Mouse (Mus musculus) embryonic facial prominence, embryonic 12.5 days (tissue): ENCODE measurements at regions not wholly inside any gene's neighbourhood (a gene's known extent, or its start where the extent isn't known, plus 50 kb on each side); places are given as distances from the start of the nearest gene placed in this dataset.

Experiments
- ATAC-seq: fragments of 200-750 bp; cut with Nextera tagmentation; 2 replicates; pipeline ENCODE4 v1.8.0; 2017; ENCODE audit not compliant: insufficient number of reproducible peaks, insufficient read depth, low FRiP score, low TSS enrichment
- H3K27ac ChIP-seq: fragments of 300-500 bp; sonication (generic); 2 replicates; pipeline ENCODE4 v1.5.1; 2016; ENCODE audit warnings: mild to moderate bottlenecking
- H3K27me3 ChIP-seq: fragments of 300-500 bp; sonication (generic); 2 replicates; pipeline ENCODE4 v1.6.1; 2016; ENCODE audit warnings: mild to moderate bottlenecking, moderate library complexity
- H3K36me3 ChIP-seq: fragments of 300-500 bp; sonication (generic); 2 replicates; pipeline ENCODE4 v1.6.1; 2016; ENCODE audit warnings: mild to moderate bottlenecking
- H3K4me1 ChIP-seq: fragments of 300-500 bp; sonication (generic); 2 replicates; pipeline ENCODE4 v1.6.1; 2016
- H3K4me2 ChIP-seq: fragments of 300-500 bp; sonication (generic); replicated peaks from 2 replicates; pipeline ENCODE4 v1.6.1; 2016; ENCODE audit warnings: mild to moderate bottlenecking, moderate library complexity
- H3K4me3 ChIP-seq: fragments of 300-500 bp; sonication (generic); 2 replicates; pipeline ENCODE4 v1.5.1; 2016; ENCODE audit warnings: mild to moderate bottlenecking
- H3K9ac ChIP-seq: fragments of 300-500 bp; sonication (generic); 2 replicates; pipeline ENCODE4 v1.6.1; 2016; ENCODE audit warnings: mild to moderate bottlenecking, moderate library complexity
- H3K9me3 ChIP-seq: fragments of 300-500 bp; sonication (generic); 2 replicates; pipeline ENCODE4 v1.6.1; 2016; ENCODE audit warnings: mild to moderate bottlenecking, moderate library complexity
- WGBS: fragments of 180-500 bp; shearing (Covaris S2); methylation state at CpG from one replicate; pipeline ENCODE4 v1.1.7; 2016; 5-methylcytosine and 5-hydroxymethylcytosine counted together

DNA sequence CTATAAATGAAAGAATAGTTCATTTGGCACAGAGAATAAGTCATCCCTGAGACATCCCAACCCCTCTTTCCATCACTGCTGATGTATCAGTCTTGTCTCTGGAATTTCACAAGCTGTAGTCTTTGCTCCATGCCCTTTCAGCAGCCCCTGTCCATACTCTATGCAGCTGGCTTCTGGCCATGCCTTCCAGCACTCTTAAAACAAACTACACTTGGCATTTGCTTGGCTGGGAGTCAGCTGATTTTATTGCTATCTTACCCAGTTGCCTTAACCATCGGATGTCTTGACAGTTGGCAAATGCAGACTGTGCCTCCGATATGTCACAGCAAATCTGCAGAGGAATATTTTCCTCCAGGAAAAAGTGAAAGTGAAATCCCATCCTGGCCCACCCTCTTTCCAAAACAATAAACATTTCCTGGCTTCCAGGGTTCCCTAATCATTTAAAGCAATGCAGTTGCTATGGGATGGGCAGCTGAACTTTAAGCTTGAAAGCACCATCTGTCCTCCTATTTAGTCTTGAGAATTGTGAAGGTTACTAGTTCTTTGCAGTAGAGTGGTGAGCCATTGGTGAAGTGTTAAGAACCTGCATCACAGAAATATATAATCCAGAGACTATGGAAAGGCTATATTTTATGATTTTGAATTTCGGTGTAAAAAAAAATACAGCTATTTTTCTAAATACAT lies 385.0 kb downstream of the Kcnj2 start:
- H3K36me3 ChIP-seq = no peaks in the 10 kb centered on the region
- H3K9ac ChIP-seq = no peak overlapping the region
- H3K4me1 ChIP-seq = no peaks in the 10 kb centered on the region
- ATAC-seq = no peak
- WGBS = 65% methylated on average over 3 of the region's 3 CpGs
- no peak overlapping the region for H3K4me3 ChIP-seq
- H3K9me3 ChIP-seq = no peaks in the 10 kb centered on the region
- H3K4me2 ChIP-seq = no peak overlapping the region
- H3K27ac ChIP-seq = no peak overlapping the region
- no peaks in the 10 kb centered on the region for H3K27me3 ChIP-seq

DNA sequence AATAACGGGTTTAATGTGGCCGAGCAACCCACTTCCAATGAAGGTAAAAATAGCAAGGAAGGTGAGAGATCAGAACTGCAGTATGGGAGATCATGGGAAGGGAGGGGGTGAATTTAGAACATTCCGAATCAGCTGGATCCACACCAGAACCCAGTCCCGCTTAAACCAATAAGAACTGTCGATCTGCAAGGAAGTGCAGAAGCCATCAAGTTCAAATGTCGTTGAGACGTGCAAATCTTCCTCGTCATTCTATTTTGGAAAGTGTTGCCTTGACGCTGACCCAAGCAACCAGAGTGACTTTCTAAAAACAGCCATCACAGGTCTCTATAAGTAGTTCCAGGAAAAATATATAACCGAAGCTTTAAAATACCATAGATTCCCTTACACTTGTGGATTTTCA lies 394.1 kb downstream of the Kcnj2 start:
- ATAC-seq = no peak
- no peak overlapping the region for H3K9ac ChIP-seq
- 86% methylated on average over 10 of the region's 10 CpGs for WGBS

GRCm38 (mm10) chr11:111484981-111485380 lies 419.0 kb downstream of the Kcnj2 start:
- Histone ChIP-seq H3K4me2 (no peak overlapping the region), H3K27ac (no peak overlapping the region), H3K4me3 (no peak overlapping the region), H3K9me3 (no peaks in the 10 kb centered on the region), H3K36me3 (no peaks in the 10 kb centered on the region), H3K27me3 (no peaks in the 10 kb centered on the region), H3K9ac (no peak overlapping the region), H3K4me1 (no peaks in the 10 kb centered on the region)
- WGBS = 82% methylated on average over 6 of the region's 6 CpGs
- no peak for ATAC-seq

More for the DNA sequence above, 394.1 kb downstream of the Kcnj2 start:
- H3K36me3 ChIP-seq = no peaks in the 10 kb centered on the region
- H3K4me2 ChIP-seq = no peak overlapping the region
- H3K9me3 ChIP-seq = no peaks in the 10 kb centered on the region
- H3K4me1 ChIP-seq = no peaks in the 10 kb centered on the region
- H3K27ac ChIP-seq = no peak overlapping the region
- no peaks in the 10 kb centered on the region for H3K27me3 ChIP-seq
- H3K4me3 ChIP-seq = no peak overlapping the region

DNA sequence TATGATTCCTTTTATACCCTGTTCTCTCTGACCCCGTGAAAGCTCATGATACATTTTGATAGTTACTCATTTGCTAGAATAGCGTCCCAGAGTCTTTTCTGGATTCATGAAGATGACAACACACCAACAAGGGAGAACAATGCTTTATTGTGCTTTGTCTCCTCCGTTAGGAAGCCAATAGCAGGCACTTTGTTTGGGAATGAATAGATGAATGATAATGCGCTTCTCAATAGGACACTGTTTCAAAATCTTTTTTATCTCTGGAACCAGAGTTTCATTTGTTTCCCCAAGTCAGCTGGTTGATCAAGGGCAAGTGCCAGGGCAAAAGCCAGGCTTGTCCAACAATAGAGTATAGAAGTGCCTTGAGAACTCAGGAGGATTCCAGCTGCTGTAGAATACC lies 446.5 kb downstream of the Kcnj2 start:
- Histone ChIP-seq H3K9ac (no peak overlapping the region), H3K4me2 (no peak overlapping the region), H3K4me3 (no peak overlapping the region), H3K4me1 (no peaks in the 10 kb centered on the region), H3K27me3 (no peaks in the 10 kb centered on the region), H3K36me3 (no peaks in the 10 kb centered on the region), H3K9me3 (no peaks in the 10 kb centered on the region), H3K27ac (no peak overlapping the region)
- ATAC-seq = no peak
- WGBS = 58% methylated on average over 4 of the region's 4 CpGs

DNA sequence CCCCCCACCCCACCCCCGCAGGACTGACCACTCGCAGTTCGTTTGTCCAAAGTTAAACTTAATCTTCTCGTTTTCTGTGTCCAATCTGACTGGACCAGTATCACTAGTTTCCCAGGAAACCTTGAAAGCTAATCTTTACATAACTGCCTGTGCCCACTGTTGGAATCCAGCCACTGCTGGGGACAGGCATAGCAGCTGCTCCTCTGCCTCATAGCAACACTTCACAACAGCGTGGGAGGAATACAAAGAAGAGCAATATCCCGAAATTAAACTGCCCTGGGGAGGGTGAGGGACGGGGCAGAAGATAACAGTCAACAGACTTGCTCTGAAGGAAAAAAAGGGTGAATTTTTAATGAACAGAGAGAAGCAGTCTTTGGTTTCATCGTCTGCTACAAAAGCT lies 456.8 kb downstream of the Kcnj2 start:
- H3K9ac ChIP-seq = no peak overlapping the region
- H3K4me2 ChIP-seq = no peak overlapping the region
- H3K9me3 ChIP-seq = no peaks in the 10 kb centered on the region
- H3K27ac ChIP-seq = no peak overlapping the region
- H3K4me1 ChIP-seq = no peaks in the 10 kb centered on the region
- no peak for ATAC-seq
- no peak overlapping the region for H3K4me3 ChIP-seq
- H3K27me3 ChIP-seq = no peaks in the 10 kb centered on the region
- 67% methylated on average over 8 of the region's 8 CpGs for WGBS
- no peaks in the 10 kb centered on the region for H3K36me3 ChIP-seq

DNA sequence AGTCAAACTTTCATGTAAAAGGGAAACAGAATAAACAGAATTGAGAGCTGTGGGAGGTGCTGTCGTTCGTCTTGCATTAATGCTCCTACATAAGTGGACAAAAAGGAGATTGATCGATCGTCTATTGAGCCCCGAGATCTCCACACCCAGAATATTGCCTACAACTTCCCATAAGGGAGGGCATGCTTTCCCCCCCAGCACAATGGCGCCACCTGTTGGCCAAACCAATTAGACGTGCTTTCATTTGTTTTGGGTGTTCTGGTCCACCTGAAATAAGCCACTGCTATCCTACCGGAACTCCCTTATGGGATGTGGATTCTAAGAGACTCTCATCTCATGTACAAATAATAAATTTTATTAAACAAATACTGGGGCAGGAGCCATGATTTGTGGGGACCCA lies 457.5 kb downstream of the Kcnj2 start:
- H3K9me3 ChIP-seq = no peaks in the 10 kb centered on the region
- no peak overlapping the region for H3K4me2 ChIP-seq
- no peak overlapping the region for H3K9ac ChIP-seq
- H3K4me3 ChIP-seq = no peak overlapping the region
- H3K27ac ChIP-seq = no peak overlapping the region
- H3K27me3 ChIP-seq = no peaks in the 10 kb centered on the region
- WGBS = 68% methylated on average over 8 of the region's 8 CpGs
- H3K4me1 ChIP-seq = no peaks in the 10 kb centered on the region
- H3K36me3 ChIP-seq = no peaks in the 10 kb centered on the region
- no peak for ATAC-seq

GRCm38 (mm10) chr11:111526010-111526742 lies 460.2 kb downstream of the Kcnj2 start:
- no peaks in the 10 kb centered on the region for H3K36me3 ChIP-seq
- no peak overlapping the region for H3K4me2 ChIP-seq
- no peaks in the 10 kb centered on the region for H3K27me3 ChIP-seq
- no peak overlapping the region for H3K9ac ChIP-seq
- H3K9me3 ChIP-seq = no peaks in the 10 kb centered on the region
- WGBS = 82% methylated on average over 6 of the region's 6 CpGs
- no peaks in the 10 kb centered on the region for H3K4me1 ChIP-seq
- H3K4me3 ChIP-seq = no peak overlapping the region
- H3K27ac ChIP-seq = no peak overlapping the region
- no peak for ATAC-seq

GRCm38 (mm10) chr11:111529591-111529990 lies 463.6 kb downstream of the Kcnj2 start:
- no peak overlapping the region for H3K27ac ChIP-seq
- no peaks in the 10 kb centered on the region for H3K27me3 ChIP-seq

GRCm38 (mm10) chr11:111530912-111531311 lies 464.9 kb downstream of the Kcnj2 start:
- H3K36me3 ChIP-seq = no peaks in the 10 kb centered on the region
- no peaks in the 10 kb centered on the region for H3K27me3 ChIP-seq
- no peaks in the 10 kb centered on the region for H3K9me3 ChIP-seq
- no peaks in the 10 kb centered on the region for H3K4me1 ChIP-seq
- 68% methylated on average over 3 of the region's 3 CpGs for WGBS
- H3K4me2 ChIP-seq = no peak overlapping the region
- no peak overlapping the region for H3K4me3 ChIP-seq
- H3K9ac ChIP-seq = no peak overlapping the region
- no peak overlapping the region for H3K27ac ChIP-seq
- ATAC-seq = no peak

More at GRCm38 (mm10) chr11:111529591-111529990, 463.6 kb downstream of the Kcnj2 start:
- Histone ChIP-seq H3K4me1 (no peaks in the 10 kb centered on the region), H3K4me2 (no peak overlapping the region), H3K9me3 (no peaks in the 10 kb centered on the region), H3K36me3 (no peaks in the 10 kb centered on the region), H3K9ac (no peak overlapping the region), H3K4me3 (no peak overlapping the region)
- no peak for ATAC-seq
- WGBS = 80% methylated on average over 9 of the region's 9 CpGs

- Histone ChIP-seq H3K4me2 (no peak overlapping the region), H3K4me1 (peaks cover 5% of the 10 kb centered on the region), H3K9me3 (no peaks in the 10 kb centered on the region), H3K9ac (no peak overlapping the region), H3K36me3 (no peaks in the 10 kb centered on the region), H3K4me3 (no peak overlapping the region), H3K27ac (no peak overlapping the region), H3K27me3 (no peaks in the 10 kb centered on the region)
- WGBS = 29% methylated on average over 5 of the region's 5 CpGs
- ATAC-seq = no peak
Measured at GRCm38 (mm10) chr11:111532457-111532856, 466.5 kb downstream of the Kcnj2 start.

DNA sequence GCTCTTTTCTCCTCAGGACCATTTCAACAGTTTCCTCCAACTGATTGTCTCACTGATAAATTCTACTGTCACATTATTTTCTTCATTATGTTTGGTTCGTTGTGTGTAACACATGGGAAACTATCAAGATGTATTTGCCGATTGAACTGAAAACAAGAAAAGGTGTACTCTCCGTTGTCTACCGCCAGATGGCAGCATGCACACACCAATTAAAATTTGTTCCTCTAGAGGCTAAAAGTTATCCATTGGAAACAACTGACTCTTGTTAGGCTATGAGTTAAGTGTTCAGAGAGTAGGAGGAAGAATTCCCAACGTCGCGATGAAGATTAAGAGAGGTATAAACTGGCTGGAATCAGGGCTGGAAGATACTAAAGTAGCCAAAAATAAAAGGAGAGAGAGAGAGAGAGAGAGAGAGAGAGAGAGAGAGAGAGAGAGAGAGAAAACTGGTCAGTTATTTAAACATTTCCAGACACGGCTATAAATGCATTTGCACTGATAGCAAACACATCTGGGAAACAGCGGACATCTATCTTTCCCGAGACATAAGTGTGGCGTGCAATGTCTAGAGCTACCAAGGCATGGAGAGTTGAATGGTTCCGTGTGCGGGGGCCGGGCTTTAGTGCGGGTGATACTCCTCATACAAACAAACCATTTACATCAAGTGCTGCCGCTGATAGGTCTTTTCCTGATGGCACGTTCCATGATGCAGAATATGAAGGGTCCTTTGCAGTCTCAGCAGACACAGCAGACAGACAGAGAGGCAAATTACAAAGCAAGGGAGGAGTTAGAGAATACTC lies 470.3 kb downstream of the Kcnj2 start:
- Histone ChIP-seq H3K27me3 (0 out of 2 replicates have a peak, but pooled peaks cover 3% of the 10 kb centered on the region), H3K36me3 (no peaks in the 10 kb centered on the region), H3K4me1 (peaks cover 5% of the 10 kb centered on the region), H3K4me3 (no peak overlapping the region), H3K9ac (no peak overlapping the region), H3K27ac (no peak overlapping the region), H3K4me2 (peak overlapping the region; percentile 38), H3K9me3 (no peaks in the 10 kb centered on the region)
- WGBS = 24% methylated on average over 17 of the region's 17 CpGs
- no peak for ATAC-seq

DNA sequence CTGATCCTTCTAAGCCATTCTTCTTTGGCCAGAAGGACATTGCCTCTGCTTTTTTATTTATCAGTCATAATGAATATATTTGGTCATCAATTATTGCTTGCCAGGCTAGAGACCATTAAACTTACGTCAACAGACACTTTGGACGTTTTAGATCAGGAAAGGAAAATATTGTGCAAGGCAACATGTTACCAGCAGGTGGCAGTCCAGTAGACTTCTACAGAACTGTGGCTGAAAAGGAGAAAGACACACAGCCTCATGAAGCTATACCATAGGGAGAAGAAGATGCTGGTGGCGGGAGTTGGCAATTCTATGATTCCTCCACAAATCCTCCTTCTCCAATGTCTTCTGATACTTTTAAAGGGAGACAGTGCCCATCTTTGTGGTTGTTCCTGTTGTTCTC lies 471.7 kb downstream of the Kcnj2 start:
- H3K4me2 ChIP-seq = no peak overlapping the region
- 0 out of 2 replicates have a peak, but pooled peaks cover 3% of the 10 kb centered on the region for H3K27me3 ChIP-seq
- H3K9me3 ChIP-seq = no peaks in the 10 kb centered on the region
- no peaks in the 10 kb centered on the region for H3K36me3 ChIP-seq
- H3K4me1 ChIP-seq = peaks cover 5% of the 10 kb centered on the region
- H3K4me3 ChIP-seq = no peak overlapping the region
- H3K9ac ChIP-seq = no peak overlapping the region
- no peak overlapping the region for H3K27ac ChIP-seq
- ATAC-seq = no peak
- 26% methylated on average over 3 of the region's 3 CpGs for WGBS
